Mouse (Mus musculus) stomach, postnatal 0 days (tissue): ENCODE results near the gene Zmym1. TPM values are rescaled to one million over a fixed set of nuclear protein-coding genes. Genes with fewer than 3 reads are reported as not detected.
"Not testable (repeated sequence)": the region's sequence is repeated elsewhere in the genome, so short reads cannot be mapped to it uniquely, and the experiment has no call there.

ENCODE experiments used
- ATAC-seq: fragments of 200-750 bp; cut with Nextera tagmentation; 2 replicates; pipeline ENCODE4 v1.8.0; 2017; ENCODE audit not compliant: low FRiP score, low TSS enrichment
- DNase-seq: peaks from one replicate; pipeline ENCODE4 v3.0.0-alpha.2; 2016; ENCODE audit warnings: low spot score
- H3K27ac ChIP-seq: fragments of 300-500 bp; sonication (generic); replicated peaks from 2 replicates; pipeline ENCODE4 v1.5.1; 2014; ENCODE audit warnings: mild to moderate bottlenecking, control low read depth
- H3K27me3 ChIP-seq: fragments of 300-500 bp; sonication (generic); 2 replicates; pipeline ENCODE4 v1.6.1; 2014; ENCODE audit warnings: low read length; ENCODE audit not compliant: control insufficient read depth, insufficient read depth
- H3K36me3 ChIP-seq: fragments of 300-500 bp; sonication (generic); 2 replicates; pipeline ENCODE4 v1.6.1; 2014; ENCODE audit warnings: low read length, mixed read lengths; ENCODE audit not compliant: control insufficient read depth, insufficient read depth
- H3K4me1 ChIP-seq: fragments of 300-500 bp; sonication (generic); replicated peaks from 2 replicates; pipeline ENCODE4 v1.6.1; 2014; ENCODE audit warnings: antibody characterized with exemption; ENCODE audit not compliant: control insufficient read depth, insufficient read depth
- H3K4me2 ChIP-seq: fragments of 300-500 bp; sonication (generic); replicated peaks from 2 replicates; pipeline ENCODE4 v1.6.1; 2014; ENCODE audit warnings: low read depth, mild to moderate bottlenecking, control low read depth, moderate library complexity
- H3K4me3 ChIP-seq: fragments of 300-500 bp; sonication (generic); 2 replicates; pipeline ENCODE4 v1.5.1; 2014; ENCODE audit warnings: low read depth, low read length, control low read depth
- H3K9ac ChIP-seq: fragments of 300-500 bp; sonication (generic); 2 replicates; pipeline ENCODE4 v1.6.1; 2014; ENCODE audit warnings: mild to moderate bottlenecking, low read length, control low read depth, mixed read lengths
- H3K9me3 ChIP-seq: fragments of 300-500 bp; sonication (generic); 2 replicates; pipeline ENCODE4 v1.6.1; 2016; ENCODE audit warnings: low read length; ENCODE audit not compliant: control insufficient read depth
- CTCF ChIP-seq: IDR thresholded peaks from 2 replicates; pipeline ENCODE4 v1.5.1; 2016; ENCODE audit warnings: antibody characterized with exemption, low read depth, mild to moderate bottlenecking, moderate library complexity
- EP300 ChIP-seq: optimal IDR thresholded peaks from 2 replicates; pipeline ENCODE3; 2016; ENCODE audit warnings: antibody characterized with exemption
- WGBS: fragments of 180-500 bp; shearing (Covaris S2); extraction: QIAGEN DNeasy Blood & Tissue Kit; methylation state at CpG from one replicate; pipeline ENCODE4 v1.1.7; 2014; 5-methylcytosine and 5-hydroxymethylcytosine counted together
- polyA plus RNA-seq: library from polyadenylated mRNA; unstranded; fragments of >200 nt; fragmentation: Nextera tagmentation; extraction: Ambion mirVana; gene quantifications from 2 replicates; pipeline ENCODE4 v1.2.1, GENCODE M21; 2015

Gene Zmym1
- polyA plus RNA-seq, 1 experiment from 2014 or later: 5.3 TPM

DNA sequence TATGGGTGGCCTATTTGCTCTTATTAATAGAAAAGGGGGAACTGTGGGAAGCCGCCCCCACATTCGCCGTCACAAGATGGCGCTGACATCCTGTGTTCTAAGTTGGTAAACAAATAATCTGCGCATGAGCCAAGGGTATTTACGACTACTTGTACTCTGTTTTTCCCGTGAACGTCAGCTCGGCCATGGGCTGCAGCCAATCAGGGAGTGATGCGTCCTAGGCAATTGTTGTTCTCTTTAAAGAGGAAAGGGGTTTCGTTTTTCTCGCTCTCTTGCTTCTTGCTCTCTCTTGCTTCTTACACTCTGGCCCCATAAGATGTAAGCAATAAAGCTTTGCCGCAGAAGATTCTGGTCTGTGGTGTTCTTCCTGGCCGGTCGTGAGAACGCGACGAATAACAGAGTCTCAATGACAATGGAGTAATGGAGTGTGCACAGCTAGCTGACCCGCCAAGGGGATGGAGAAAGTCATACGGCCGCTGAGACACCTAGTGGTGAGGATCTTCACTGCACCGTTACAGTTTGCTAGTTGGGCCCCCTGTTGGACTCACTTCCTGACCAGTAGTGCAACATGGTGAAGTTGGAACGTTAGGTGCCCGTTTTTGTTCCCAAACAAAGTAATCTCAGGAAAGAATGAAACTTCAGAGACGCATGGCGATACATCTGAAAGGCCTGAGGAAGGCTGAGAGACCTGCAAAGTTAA is 45.5 kb downstream of the Zmym1 start:
- H3K27ac ChIP-seq, H3K9me3 ChIP-seq, H3K36me3 ChIP-seq, H3K4me1 ChIP-seq, H3K9ac ChIP-seq, H3K27me3 ChIP-seq: not testable (repeated sequence)
- DNase-seq (peak; percentile 83), ATAC-seq (peak; percentile 94)
- peak; percentile 89 for TF ChIP-seq CTCF
- WGBS: 10% methylated on average over 14 of the region's 26 CpGs
- Histone ChIP-seq H3K4me2 (0 out of 2 replicates have a peak overlapping the region, but pooled peaks have one; percentile 18), H3K4me3 (peak overlapping the region; percentile 26)

DNA sequence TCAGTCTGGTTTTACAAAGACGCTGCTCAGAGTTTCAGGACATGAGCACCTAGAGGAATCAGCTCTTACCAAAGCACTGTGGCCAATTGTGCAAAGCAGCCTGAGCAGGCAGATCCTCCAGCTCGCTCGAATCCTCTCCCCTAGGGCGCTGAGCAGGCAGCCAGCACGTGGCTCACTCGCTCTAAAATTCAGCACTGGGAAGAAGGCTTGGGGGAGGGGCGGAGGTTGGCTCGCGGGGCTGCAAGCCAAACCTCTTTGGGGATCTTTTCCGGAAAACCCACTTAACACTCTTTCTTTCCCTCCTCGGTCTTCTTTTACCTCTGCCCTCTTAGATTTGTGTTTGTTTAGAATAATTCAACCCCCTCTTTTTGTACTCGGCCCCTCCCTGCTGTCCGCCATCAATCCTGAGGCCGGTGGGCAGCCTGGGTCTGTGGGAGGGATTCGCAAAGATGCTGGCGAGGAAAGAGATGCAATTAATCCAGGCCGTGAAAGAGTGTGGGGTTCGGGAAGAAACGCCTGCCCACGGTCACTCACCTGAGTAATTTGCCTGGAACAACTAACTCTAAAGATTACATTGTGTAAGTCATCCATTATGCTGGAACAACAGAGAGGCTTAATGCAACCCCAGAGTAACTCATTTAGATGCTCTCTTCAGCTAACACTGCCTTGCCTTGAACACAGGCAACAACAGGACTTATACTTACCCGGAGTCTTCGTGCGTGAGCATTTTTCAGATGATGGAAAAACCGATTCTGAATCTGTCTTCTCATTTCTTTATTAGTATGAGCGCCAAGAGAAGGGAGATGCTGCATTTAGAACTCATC is 55.6 kb downstream of the Zmym1 start:
- H3K9ac ChIP-seq: no peak overlapping the region

DNA sequence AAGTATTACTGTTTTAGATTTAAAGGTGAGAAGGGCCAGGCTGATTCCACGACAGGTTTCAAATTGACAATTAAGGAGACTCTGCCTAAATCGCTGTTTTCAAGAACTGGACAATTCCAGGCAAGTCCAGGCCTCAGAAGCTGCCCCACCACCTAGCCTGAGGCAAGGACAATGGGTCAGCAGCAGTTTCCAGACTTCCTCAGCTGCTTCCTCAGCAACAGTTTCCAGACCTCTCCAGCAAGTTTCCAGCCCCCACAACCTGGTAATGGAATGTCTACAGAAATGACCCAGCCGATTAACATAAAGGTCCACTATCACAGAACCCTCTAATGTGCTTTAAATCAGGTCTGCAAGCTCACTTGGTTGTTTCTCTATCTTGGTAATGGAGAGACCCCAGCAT is 56.6 kb downstream of the Zmym1 start:
- H3K9me3 ChIP-seq: no peaks in the 10 kb centered on the region
- 76% methylated on average over 3 of the region's 3 CpGs for WGBS
- no peaks in the 10 kb centered on the region for H3K36me3 ChIP-seq
- H3K27ac ChIP-seq: no peak overlapping the region
- H3K4me2 ChIP-seq: peak overlapping the region; percentile 51; the same call in 1 of the 2 replicates
- no peak overlapping the region for H3K4me3 ChIP-seq
- H3K27me3 ChIP-seq: no peaks in the 10 kb centered on the region
- no peak for ATAC-seq
- H3K9ac ChIP-seq: no peak overlapping the region
- DNase-seq: no peak
- no peak for TF ChIP-seq CTCF
- no peak for TF ChIP-seq EP300
- H3K4me1 ChIP-seq: no peaks in the 10 kb centered on the region

More for the DNA sequence above, 55.6 kb downstream of the Zmym1 start:
- Histone ChIP-seq H3K9me3 (no peaks in the 10 kb centered on the region), H3K27ac (no peak overlapping the region), H3K27me3 (no peaks in the 10 kb centered on the region), H3K4me1 (no peaks in the 10 kb centered on the region), H3K4me3 (peak overlapping the region; percentile 27), H3K4me2 (peak overlapping the region; percentile 51), H3K36me3 (no peaks in the 10 kb centered on the region)
- DNase-seq (peak; percentile 44), ATAC-seq (no peak)
- WGBS: 16% methylated on average over 25 of the region's 25 CpGs
- no peak for TF ChIP-seq EP300
- no peak for TF ChIP-seq CTCF

DNA sequence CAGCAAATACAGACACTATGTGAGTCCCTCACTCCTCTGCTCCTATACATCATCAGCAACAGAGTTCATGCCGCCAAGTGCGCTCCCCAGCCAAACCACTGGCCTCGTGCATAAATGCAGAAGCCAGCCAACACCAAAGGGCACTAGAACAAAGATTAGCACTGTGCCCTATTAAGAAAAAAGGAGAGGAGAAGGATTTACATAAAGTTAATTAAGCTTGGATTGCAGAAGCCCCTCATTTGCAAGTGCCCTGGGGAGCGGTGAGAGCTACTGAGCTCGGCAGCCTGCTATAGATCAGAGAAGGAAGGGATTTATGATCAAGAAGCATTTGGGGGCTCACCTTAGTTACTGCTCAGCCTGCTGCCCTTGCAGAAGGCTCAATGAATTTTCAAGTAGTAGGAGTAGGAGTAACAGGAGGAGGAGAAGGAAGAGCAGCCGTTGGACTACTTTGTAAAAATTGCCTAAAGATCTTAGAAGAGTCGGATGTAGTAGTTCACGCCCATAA is 60.3 kb downstream of the Zmym1 start:
- H3K4me3 ChIP-seq: no peak overlapping the region
- H3K27ac ChIP-seq: no peak overlapping the region
- no peak for DNase-seq
- no peak overlapping the region for H3K9ac ChIP-seq
- no peaks in the 10 kb centered on the region for H3K27me3 ChIP-seq
- H3K9me3 ChIP-seq: no peaks in the 10 kb centered on the region
- H3K4me1 ChIP-seq: no peaks in the 10 kb centered on the region
- no peak for ATAC-seq
- TF ChIP-seq CTCF: no peak
- TF ChIP-seq EP300: no peak
- 51% methylated on average over 8 of the region's 8 CpGs for WGBS
- H3K36me3 ChIP-seq: no peaks in the 10 kb centered on the region
- no peak overlapping the region for H3K4me2 ChIP-seq

DNA sequence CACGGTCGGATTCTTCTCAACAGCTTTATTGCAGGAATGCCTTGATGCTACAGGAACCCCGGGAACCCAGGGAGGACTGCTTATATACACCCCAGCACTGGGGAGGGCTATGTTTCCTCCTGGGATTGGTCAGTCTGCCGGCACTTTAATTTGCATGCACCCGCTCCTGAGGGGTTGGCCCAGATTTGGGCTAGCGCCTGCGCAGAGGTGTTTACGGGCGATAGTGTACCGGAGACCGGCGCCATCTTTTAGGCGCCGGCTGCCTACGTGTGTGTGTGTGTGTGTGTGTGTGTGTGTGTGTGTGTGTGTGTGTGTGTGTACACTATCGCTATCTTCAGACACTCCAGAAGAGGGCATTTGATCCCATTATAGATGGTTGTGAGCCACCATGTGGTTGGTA is 61.6 kb downstream of the Zmym1 start:
- H3K9me3 ChIP-seq, H3K27ac ChIP-seq, H3K4me2 ChIP-seq, H3K9ac ChIP-seq, ATAC-seq, H3K36me3 ChIP-seq, H3K4me3 ChIP-seq, DNase-seq, H3K4me1 ChIP-seq, H3K27me3 ChIP-seq: not testable (repeated sequence)
- WGBS: 94% methylated on average over 15 of the region's 16 CpGs

Other genes with a start within 250 kb of the Zmym1 start
- gene Zmym4, start 93.0 kb downstream of the Zmym1 start, polyA plus RNA-seq: 6.7 and 7.1 TPM in 2 replicates
- gene Sfpq, start 39.8 kb downstream of the Zmym1 start, polyA plus RNA-seq: 41.5 and 42.9 TPM in 2 replicates
- 5.1 and 6.6 TPM in 2 replicates for gene Zmym6, start 16.2 kb upstream of the Zmym1 start, polyA plus RNA-seq
- gene Tmem35b, start 62.5 kb upstream of the Zmym1 start, polyA plus RNA-seq: 14.5 and 16.0 TPM in 2 replicates
- gene Dlgap3, start 108.1 kb upstream of the Zmym1 start, polyA plus RNA-seq: 0.45 and 0.47 TPM in 2 replicates
- gene Smim12, start 182.6 kb upstream of the Zmym1 start, polyA plus RNA-seq: 37.7 and 41.1 TPM in 2 replicates